Mouse (Mus musculus): ENCODE results near the gene Cct4.

Gene Cct4

DNA sequence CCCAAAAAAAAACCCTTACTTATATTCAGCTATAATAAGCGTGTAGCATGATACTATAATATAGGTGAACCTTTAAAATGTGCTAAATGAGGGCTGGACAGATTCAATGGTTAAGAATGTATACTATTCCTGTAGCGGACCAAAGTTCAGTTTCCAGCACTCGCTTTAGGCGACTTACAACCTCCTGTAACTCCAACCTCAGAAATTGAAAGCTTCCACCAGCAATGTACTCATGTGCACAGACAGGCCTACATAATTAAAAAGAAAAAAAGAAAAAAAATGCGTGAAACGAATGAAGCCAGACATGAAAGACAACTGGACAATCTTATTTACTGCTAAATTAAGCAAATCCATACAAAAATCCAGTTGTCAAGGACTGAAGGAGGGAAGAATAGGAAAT, 7.5 kb upstream of the Cct4 start:
- no peak for DNase-seq (ENCODE audit: low read depth in 1 of 2, low spot score in 2 of 2)

DNA sequence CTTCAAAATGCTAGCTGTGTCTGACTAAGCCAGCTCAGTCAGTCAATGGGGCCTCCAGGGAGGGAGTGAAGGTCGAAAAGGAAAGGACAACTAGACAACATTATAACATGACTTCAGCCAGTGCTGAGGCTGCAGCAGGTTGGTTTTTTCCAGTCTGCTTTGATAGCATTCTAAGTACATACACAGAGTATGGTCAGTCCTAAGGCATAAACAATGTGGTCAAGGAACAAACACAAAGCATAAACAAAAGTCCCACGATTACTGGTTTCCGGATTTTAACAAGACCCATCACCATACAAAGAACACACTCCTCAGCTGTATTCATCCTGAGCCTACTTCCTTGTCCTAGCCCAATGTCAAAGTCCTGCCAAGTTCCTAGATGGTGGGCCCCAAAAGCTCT, 4.8 kb upstream of the Cct4 start:
- no peak for DNase-seq (ENCODE audit: low read depth in 1 of 2, low spot score in 2 of 2)

DNA sequence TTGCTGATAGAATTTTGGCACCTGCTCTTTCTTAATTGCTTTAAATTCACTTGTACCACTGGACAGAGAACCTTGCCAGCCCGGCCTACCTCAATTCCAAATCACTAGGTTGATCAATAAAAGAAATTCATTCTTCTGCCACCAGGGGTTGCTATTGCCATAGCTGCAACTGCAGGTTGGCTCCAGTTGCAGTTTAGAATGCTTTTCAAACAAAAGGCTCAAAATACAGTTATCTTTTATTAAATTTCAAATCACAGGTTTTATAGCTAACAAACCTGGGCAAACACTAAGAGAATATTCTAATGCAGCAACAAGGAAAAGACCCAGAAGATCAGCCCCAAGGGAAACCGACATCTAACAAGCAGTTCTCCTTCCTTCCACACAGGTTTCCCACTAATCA, 3.0 kb upstream of the Cct4 start:
- DNase-seq (ENCODE audit: low read depth in 1 of 2, low spot score in 2 of 2), result no peak

DNA sequence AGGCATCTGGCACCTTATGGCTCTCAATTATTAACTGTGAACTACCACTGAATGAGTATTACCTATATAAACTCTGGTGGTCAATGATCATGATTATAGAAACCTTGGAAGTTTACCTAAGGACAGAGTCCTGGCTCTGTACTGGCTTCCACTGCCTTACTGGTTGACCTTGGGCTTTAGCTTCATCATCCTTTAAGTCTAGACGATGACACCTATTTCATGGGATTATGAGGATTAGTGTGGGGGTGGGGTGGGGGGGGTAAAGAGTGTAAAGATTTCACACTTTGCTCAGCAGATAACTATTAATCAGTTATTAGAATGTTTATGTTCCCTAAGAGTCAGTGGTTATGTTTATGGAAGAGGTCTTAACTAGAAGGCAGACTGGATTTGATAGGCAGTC, 533 bp upstream of the Cct4 start:
- DNase-seq (ENCODE audit: low read depth in 1 of 2, low spot score in 2 of 2), result no peak

DNA sequence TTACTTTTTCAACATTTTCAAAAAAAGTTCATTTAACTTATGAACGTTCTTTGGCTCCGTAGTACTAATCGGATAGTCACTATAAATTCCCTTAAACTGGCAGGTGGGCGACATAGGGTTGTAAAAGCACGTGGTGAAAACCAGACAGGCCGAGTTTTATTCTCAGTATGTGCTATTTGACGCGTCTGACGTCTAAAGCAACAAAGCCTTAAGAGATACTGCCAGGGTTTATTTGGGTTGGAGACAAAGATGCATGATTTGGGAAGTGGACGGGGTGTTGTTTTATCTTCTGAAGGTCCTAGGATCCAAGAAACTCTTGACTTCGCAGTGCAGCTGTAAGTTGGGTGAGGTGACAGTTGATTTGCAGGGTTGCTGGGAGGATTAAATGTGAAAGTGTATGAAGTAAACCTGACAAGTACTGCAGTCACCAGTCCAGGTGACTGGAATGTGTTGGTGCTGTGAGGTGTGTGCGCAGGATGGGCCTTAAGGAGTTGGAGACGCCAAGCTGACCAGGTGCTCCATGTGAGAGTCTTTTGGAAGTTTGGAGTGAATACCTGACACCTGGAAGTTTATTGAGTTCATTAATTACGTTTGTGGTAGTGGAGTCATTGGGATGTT, 1.0 kb downstream of the Cct4 start:
- no peak for DNase-seq (ENCODE audit: low read depth in 1 of 2, low spot score in 2 of 2)

DNA sequence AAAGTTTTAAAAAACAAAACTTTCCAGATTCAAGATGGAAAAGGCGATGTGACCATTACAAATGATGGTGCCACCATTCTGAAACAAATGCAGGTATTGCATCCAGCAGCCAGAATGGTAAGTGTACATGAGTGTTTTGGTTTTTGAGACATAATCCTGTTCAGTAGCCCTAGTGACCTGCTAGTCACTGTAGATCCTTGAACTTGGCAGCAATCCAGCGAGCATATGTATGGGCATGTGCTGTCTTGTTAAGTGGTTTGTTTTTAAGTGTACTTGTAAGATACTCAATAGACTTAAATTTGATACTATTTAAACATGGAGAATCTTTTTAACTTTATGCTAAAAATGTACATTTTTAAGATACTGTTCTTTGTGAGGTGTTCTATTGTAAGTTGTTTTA, 4.0 kb downstream of the Cct4 start:
- DNase-seq (ENCODE audit: low read depth in 1 of 2, low spot score in 2 of 2), result no peak

DNA sequence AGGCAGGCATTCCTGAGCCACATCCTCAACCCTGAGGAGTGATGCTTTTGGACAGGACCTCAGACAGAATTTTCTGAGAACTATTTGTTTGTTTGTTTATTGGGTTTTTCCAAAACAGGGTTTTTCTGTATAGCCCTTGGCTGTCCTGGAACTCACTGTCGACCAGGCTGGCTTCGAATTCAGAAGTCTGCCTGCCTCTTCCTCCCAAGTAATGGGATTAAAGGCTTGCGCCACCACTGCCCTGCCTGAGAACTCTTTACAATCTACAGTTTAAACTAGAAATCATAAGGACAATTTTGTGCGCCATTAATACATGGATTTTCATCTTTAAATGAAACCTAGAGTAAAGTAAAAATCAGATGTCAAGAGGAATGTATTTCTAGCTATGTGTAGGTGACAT, 5.1 kb downstream of the Cct4 start:
- no peak for DNase-seq (ENCODE audit: low read depth in 1 of 2, low spot score in 2 of 2)

DNA sequence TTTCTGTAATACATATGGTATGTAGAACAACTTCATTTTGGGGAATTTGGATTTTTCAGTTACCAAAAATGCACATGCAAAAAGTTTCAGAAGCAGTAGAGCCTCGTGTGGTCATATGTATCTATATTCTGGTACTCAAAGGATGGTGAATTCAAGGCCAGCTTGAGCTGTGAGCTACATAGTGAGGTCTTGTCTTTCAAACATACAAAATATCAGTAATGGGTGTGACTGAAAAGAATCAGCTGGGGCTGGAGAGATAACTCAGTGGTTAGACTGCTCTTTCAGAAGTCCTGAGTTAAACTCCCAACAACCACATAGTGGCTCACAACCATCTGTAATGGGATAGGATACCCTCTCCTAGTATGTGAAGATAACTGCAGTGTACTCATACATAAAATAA, 8.0 kb downstream of the Cct4 start:
- DNase-seq (ENCODE audit: low read depth in 1 of 2, low spot score in 2 of 2), result no peak

DNA sequence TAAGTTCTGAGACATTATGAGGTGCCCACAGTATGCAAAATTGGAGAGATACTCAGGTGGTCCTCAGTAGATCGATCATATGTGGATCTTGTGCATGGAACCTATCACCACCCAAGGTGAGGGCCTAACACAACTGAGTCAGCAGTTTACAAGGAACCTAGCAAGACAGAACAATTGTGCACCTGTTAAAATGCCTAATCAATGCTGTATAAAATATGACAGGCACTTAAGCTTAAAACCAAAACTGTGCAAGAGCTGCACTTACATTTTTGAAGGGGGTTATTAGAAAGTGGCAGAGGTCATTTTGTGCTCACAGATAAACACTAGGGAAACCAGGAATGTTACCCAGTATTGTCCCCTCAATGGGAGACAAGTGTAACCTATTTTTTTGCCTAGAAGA, 15.0 kb downstream of the Cct4 start:
- no peak for DNase-seq (ENCODE audit: low read depth in 1 of 2, low spot score in 2 of 2)

DNA sequence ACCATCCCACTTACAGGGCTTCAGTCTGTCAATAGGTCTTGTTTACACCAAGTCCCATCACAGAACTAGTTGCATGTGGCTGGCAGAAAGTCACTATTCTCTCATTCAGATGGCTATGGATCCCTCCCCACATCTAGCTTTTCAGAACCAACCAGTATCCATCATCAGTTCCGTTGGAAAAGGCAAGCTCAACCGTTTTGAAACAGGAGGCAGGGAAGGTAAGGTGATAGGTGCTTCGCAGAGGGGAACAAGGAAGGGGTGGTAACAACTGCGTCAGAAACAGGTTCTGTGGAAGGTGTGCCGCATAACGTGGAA, 16.8 kb downstream of the Cct4 start:
- no peak for DNase-seq (ENCODE audit: low read depth in 1 of 2, low spot score in 2 of 2)

DNA sequence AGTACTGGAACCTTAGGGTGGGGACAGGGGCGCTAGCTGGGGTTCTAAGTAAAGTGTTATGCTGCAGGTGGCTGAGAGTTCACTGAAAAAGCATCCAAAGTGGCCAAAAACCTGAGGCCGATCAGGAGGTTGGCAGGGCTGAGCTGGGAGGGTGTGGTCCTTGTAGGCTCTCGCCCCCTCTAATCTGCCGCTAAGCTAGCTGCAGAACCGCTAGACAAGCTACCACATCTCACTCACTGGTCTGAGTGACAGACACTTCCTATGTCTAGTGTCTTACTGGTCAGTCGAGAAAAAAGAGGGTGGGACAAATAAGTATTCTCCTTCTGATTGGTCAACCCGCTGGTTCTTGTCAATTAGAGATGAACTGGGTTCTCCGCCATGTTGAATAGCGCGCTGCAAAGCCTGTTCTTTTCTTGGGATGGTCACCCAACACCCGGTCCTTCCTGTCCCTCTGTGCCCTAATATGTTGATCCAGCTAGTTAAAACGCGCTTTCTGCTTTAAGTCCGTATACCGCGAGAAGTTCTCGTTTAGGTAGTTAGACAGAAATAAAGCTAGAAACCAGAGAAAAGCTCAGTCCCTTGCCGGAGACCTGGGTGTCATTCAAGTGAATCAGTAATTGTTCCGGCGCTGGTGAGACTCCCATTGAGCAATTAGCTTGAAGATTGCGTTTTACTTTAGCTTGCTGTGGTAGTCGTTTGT, 17.3 kb downstream of the Cct4 start, which contains the start of gene Fam161a:
Gene Fam161a (plus strand): TSS at position 51 of the 700 bp plus-strand sequence.
- peak; percentile 41 to 54 for DNase-seq (ENCODE audit: low read depth in 1 of 2, low spot score in 2 of 2)

DNA sequence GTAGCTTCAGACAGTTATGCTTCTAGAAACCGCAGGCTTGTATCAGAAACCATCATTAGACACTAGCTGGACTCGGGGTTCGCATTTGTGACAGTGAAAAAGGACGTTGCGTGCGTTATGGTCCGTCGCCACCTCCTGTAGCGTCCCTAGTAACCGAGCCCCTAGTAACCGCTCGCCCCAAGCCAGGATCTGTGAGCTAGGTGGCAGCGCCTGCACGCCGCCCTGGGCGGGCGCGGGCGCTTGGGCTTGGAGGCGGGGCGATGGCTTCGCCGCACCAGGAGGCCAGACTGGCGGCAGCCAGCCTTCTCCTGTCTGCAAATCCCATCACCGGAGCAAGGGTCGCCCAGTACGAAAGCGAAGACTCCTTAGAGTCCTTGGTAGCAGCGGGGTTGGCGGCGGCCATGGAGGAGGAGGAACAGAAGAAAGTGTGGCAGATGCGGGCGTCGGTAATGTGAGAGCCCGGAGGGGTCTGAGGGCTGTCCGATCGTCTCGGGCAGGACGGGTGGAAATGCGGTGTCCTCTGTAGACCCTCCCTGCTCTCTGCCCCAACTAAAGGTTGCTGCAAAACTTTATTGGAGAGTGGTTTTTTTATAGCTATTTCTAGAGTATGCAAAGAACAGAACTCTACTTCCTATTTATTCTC, 18.0 kb downstream of the Cct4 start:
- DNase-seq (ENCODE audit: low read depth in 1 of 2, low spot score in 2 of 2), result peak; percentile 19 to 40

DNA sequence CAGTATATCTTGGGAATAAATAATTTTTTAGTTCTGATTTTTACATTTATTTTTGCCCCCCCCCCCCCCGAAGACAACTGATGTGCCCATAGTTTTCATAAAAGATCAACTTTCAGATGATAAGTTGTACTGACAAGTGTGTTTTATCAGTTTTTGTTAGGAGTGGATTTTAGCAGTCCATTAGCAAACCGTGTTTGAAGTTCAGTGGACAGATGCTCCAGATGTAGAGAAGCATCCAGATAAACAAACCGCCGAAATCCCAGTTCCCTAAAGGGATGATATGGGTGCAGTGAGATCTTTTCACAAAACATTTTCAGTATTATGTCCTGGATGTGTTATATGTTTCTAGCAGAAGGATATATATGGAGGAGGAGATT, 18.5 kb downstream of the Cct4 start:
- no peak for DNase-seq (ENCODE audit: low read depth in 1 of 2, low spot score in 2 of 2)

DNA sequence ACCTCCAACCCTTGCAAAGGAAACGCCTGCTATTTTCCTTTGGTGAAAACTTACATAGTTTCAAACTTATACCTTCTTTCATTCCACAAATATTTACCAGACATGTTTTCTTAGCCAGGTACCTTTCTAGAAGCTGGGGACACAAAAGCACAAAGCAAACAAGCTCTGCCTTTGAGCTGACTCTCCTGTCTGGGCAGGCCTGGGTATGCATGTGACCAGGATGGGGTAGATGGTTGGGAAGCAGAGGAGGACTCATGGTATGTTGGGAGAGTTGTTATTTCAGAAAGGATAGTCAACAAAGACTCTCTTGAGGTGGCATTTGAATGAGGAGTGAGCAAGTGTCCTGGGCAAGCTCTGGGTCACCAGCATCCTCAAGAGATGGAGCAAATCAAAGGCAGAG, 22.8 kb downstream of the Cct4 start:
- DNase-seq (ENCODE audit: low read depth in 1 of 2, low spot score in 2 of 2), result no peak

DNA sequence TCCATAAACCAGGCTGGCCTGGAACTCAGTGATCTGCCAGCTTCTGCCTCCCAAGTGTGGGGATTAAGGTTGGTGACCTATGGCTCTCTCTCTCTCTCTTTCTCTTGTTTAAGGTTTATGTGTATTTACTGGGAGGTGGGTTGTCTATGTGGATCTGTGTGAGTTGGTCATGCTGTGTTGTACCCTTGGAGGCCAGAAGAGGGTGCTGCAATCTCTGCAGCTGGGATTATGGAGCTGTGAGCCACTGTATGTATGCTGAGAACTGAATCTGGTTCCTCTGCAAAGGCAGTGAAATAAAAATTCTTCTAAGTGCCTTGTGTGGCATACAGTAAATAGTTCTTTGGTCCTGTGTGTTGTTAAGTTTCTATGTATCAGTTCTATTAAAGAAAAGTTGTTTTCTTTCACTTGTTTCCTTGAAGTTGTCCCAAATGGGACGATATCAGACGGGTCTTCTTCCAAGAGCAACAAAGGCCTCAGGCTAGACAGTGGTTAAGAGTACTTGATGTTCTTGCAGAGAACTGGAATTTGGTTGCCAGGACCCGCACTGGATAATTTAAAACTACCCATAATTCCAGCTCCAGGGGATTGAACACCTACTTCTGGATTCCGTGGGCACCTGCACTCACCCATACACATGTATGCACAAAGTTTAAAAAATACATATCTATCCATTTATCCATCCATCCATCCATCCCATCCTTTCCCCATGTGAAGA, 23.4 kb downstream of the Cct4 start:
- no peak for DNase-seq (ENCODE audit: low read depth in 1 of 2, low spot score in 2 of 2)

DNA sequence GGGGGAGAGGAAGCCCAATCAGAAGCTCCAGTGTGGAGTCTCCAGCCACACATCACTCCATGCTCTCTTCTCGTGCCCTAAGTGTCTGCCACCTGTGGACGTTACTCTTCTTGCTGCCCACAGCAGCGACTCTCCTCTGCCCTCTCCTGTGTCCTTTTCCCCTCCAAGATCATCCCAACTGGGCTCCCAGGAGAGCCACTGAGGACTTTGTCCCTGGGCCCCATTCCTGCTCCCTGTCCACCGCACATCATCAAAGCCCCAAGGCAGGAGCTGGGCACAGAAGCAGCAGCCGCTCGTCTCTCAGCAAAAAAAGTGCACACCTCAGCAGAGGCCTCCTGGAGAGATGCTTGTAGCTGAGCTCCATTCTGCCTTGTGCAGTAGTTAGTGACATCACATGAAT, 24.7 kb downstream of the Cct4 start:
- no peak for DNase-seq (ENCODE audit: low read depth in 1 of 2, low spot score in 2 of 2)

DNA sequence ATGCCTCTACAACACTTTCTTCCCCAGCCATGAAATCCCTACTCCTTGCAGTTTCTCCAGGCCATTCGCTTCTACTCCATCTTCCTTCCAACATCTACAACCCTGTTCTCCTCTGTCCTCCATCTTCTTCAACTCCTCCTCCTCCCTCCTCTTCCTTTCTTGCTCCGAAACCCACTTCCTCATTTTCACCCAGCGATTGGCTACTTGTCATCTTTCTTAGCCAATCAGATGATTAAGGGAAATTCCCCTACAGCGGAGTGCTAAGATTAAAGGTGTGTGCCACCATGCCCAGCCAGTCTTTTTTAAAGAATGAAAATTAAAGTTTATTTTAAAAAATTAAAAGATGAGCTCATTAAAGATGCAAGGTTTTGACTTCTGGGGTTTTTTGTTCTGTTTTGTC, 27.6 kb downstream of the Cct4 start:
- no peak for DNase-seq (ENCODE audit: low read depth in 1 of 2, low spot score in 2 of 2)

DNA sequence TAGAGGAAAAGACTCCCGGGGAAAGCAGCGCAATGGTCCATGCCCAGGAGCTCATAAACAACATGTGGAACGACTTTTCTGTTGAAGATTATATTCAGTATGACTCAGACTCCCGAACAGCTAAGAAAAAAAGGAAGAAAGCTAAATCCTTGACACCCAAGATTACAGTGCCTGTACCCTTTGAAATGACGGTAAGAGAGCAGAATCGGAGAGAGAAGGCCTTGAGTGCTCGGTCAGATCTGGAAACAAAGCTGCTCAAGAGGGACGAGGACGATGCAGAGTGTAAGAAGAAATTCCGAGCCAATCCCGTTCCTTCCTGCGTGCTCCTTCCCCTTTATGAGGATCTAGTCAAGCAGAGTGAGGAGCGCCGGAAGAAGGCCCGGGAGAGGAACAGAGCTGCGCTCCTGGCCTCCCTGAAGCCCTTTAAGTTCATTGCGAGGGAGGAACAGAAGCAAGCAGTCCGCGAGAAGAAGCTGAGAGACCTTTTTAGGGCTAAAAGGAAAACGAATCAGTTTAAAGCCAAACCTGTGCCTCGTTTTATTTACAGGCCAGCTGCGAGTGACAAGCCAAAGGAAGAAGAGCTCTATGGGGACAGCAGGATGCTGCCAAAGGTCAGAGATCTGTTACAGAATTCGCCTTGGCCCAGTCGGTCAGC, 29.9 kb downstream of the Cct4 start:
- no peak for DNase-seq (ENCODE audit: low read depth in 1 of 2, low spot score in 2 of 2)

DNA sequence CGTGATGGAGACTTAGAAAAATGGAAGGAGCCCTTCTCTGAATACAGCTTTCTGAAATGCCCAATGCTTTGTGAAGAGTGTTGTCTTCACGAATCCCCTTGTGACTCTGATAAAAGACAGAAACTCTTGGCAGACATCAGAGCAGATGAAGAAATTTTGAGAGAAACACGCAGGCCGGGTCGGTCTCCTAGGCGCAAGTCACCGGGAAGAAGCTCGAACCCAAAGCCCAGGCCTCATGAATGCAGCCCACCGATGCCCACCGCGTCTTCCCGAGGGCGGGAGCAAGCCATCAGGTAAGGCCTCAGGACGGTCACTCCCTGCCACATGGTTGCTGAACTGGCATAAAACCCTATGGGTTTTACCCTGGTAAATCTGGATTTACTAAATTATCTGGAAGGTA, 30.5 kb downstream of the Cct4 start:
- no peak for DNase-seq (ENCODE audit: low read depth in 1 of 2, low spot score in 2 of 2)

DNA sequence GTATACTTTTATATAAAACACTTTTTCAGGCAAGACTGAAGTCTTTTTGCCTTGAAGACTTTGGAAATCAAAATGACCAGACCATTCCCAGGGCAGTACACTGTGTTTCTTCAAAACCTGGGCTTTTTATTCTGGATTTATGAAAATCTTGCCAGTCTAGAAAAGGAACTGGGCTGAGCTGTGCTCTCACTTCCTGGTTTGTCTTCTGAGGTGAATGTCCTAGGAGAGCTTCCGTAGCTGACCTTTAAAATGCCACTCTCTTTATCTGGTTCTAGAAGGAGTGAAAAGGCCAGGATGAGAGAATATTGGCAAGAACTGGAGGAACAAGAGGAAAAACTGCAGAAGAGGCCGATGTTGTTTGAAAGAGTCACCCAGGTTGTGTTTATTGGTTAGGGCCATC, 32.8 kb downstream of the Cct4 start:
- DNase-seq (ENCODE audit: low read depth in 1 of 2, low spot score in 2 of 2), result no peak

DNA sequence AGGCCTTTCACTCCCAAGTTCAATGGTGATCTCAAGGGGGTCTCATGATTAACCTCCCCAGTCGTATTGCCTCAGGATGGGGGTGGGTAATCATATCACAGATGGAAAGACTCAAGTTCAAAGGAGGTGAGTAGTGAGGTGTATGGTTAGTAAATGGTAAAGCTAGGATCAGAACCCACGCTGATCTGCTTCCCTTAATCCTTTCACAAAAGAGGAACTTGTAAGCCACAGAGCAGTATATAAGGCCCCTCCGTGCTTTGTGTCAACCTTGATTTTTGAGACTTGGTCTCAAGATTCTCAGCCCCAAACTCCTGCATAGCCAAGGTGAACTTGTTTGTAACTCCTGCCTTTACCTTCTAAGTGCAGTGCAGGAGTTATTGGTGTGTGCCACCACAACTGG, 33.9 kb downstream of the Cct4 start:
- DNase-seq (ENCODE audit: low read depth in 1 of 2, low spot score in 2 of 2), result no peak

DNA sequence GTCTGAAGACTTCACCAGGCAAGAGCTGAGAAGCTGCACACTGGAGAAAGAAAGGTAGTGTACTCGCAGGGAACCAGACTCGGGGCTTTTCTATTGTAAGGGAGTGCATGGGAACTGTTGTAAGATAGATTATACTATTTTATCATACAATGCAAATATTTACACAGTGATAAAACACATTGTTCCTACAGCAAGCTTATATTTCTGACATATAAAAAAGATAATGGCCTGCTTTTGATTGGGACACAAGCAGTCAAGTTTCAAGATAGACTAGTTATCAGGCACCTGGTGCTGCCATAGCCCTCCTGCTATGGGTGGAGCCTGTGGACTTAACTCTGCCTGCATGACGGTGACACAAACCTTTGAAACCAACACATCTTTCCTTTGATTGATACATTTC, 38.6 kb downstream of the Cct4 start:
- no peak for DNase-seq (ENCODE audit: low read depth in 1 of 2, low spot score in 2 of 2)

All from monocyte, adult 2 months (primary cell).